Mouse (Mus musculus) limb, embryonic 15.5 days (tissue): Measurements from ENCODE around the gene Gm17018. TPM values are rescaled to one million over a fixed set of nuclear protein-coding genes. Genes with fewer than 3 reads are reported as not detected.

ENCODE experiments used
- ATAC-seq: fragments of 200-750 bp; cut with Nextera tagmentation; 2 replicates; pipeline ENCODE4 v1.8.0; 2017; ENCODE audit warnings: low read depth, moderate TSS enrichment; ENCODE audit not compliant: insufficient number of reproducible peaks, low FRiP score, low TSS enrichment
- H3K27ac ChIP-seq: fragments of 300-500 bp; sonication (generic); 2 replicates; pipeline ENCODE4 v1.5.1; 2015; ENCODE audit warnings: moderate library complexity, mild to moderate bottlenecking, inconsistent platforms
- H3K27me3 ChIP-seq: fragments of 300-500 bp; sonication (generic); 2 replicates; pipeline ENCODE4 v1.6.1; 2015; ENCODE audit warnings: inconsistent platforms
- H3K36me3 ChIP-seq: fragments of 300-500 bp; sonication (generic); 2 replicates; pipeline ENCODE4 v1.6.1; 2015; ENCODE audit warnings: inconsistent platforms
- H3K4me1 ChIP-seq: fragments of 300-500 bp; sonication (generic); 2 replicates; pipeline ENCODE4 v1.6.1; 2015; ENCODE audit warnings: inconsistent platforms
- H3K4me2 ChIP-seq: fragments of 300-500 bp; sonication (generic); 2 replicates; pipeline ENCODE4 v1.6.1; 2015; ENCODE audit warnings: mild to moderate bottlenecking, inconsistent platforms
- H3K4me3 ChIP-seq: fragments of 300-500 bp; sonication (generic); 2 replicates; pipeline ENCODE4 v1.5.1; 2015; ENCODE audit warnings: mild to moderate bottlenecking, inconsistent platforms
- H3K9ac ChIP-seq: fragments of 300-500 bp; sonication (generic); 2 replicates; pipeline ENCODE4 v1.6.1; 2015; ENCODE audit warnings: inconsistent platforms
- H3K9me3 ChIP-seq: fragments of 300-500 bp; sonication (generic); 2 replicates; pipeline ENCODE4 v1.6.1; 2016; ENCODE audit warnings: inconsistent platforms
- WGBS: fragments of 180-500 bp; shearing (Covaris S2); methylation state at CpG from one replicate; pipeline ENCODE4 v1.1.7; 2015; 5-methylcytosine and 5-hydroxymethylcytosine counted together
- polyA plus RNA-seq: library from polyadenylated mRNA; unstranded; fragments of >200 nt; fragmentation: Nextera tagmentation; extraction: Ambion mirVana; gene quantifications from 2 replicates; pipeline ENCODE4 v1.2.1, GENCODE M21; 2015

Gm17018 gene
- polyA plus RNA-seq, 1 experiment from 2014 or later: 33.1 TPM

GRCm38 (mm10) chr19:45580235-45580634 lies 19.8 kb downstream of the Gm17018 start:
- Histone ChIP-seq H3K4me2 (no peak overlapping the region), H3K9me3 (no peaks in the 10 kb centered on the region), H3K9ac (no peak overlapping the region), H3K36me3 (peaks cover 26% of the 10 kb centered on the region), H3K27me3 (no peaks in the 10 kb centered on the region), H3K4me3 (no peak overlapping the region), H3K4me1 (peaks cover 39% of the 10 kb centered on the region), H3K27ac (no peak overlapping the region)
- whole genome bisulfite sequencing: 72% methylated on average over 12 of the region's 12 CpGs
- no peak for ATAC-seq

- Histone ChIP-seq H3K27ac (no peak overlapping the region), H3K4me2 (no peak overlapping the region), H3K4me3 (no peak overlapping the region), H3K27me3 (no peaks in the 10 kb centered on the region), H3K4me1 (peaks cover 29% of the 10 kb centered on the region), H3K36me3 (peaks cover 26% of the 10 kb centered on the region), H3K9me3 (no peaks in the 10 kb centered on the region), H3K9ac (no peak overlapping the region)
- WGBS: 54% methylated on average over 3 of the region's 3 CpGs
- no peak for ATAC-seq
Measured at GRCm38 (mm10) chr19:45581257-45581656, 20.8 kb downstream of the Gm17018 start.

GRCm38 (mm10) chr19:45582161-45582560 lies 21.7 kb downstream of the Gm17018 start:
- no peak for ATAC-seq
- Histone ChIP-seq H3K9ac (no peak overlapping the region), H3K4me3 (no peak overlapping the region), H3K4me2 (no peak overlapping the region), H3K27me3 (no peaks in the 10 kb centered on the region), H3K9me3 (no peaks in the 10 kb centered on the region), H3K4me1 (peaks cover 22% of the 10 kb centered on the region), H3K36me3 (peaks cover 25% of the 10 kb centered on the region), H3K27ac (0 out of 2 replicates have a peak overlapping the region, but pooled peaks have one; percentile 0)
- WGBS: 31% methylated on average over 8 of the region's 8 CpGs

- Histone ChIP-seq H3K4me3 (no peak overlapping the region), H3K9me3 (no peaks in the 10 kb centered on the region), H3K4me1 (peaks cover 18% of the 10 kb centered on the region), H3K27me3 (no peaks in the 10 kb centered on the region), H3K36me3 (peaks cover 20% of the 10 kb centered on the region), H3K9ac (no peak overlapping the region), H3K4me2 (no peak overlapping the region), H3K27ac (no peak overlapping the region)
- no peak for ATAC-seq
- 85% methylated on average over 6 of the region's 6 CpGs for WGBS
Measured at GRCm38 (mm10) chr19:45583136-45583535, 22.7 kb downstream of the Gm17018 start.

- WGBS: 37% methylated on average over 9 of the region's 9 CpGs
- Histone ChIP-seq H3K9ac (no peak overlapping the region), H3K9me3 (no peaks in the 10 kb centered on the region), H3K4me2 (no peak overlapping the region), H3K27me3 (no peaks in the 10 kb centered on the region), H3K36me3 (peaks cover 9% of the 10 kb centered on the region), H3K4me3 (no peak overlapping the region), H3K27ac (no peak overlapping the region), H3K4me1 (peaks cover 17% of the 10 kb centered on the region)
- ATAC-seq: no peak
Measured at GRCm38 (mm10) chr19:45584856-45585620, 24.6 kb downstream of the Gm17018 start.

GRCm38 (mm10) chr19:45586850-45587249 lies 26.4 kb downstream of the Gm17018 start:
- H3K4me2 ChIP-seq: no peak overlapping the region
- H3K4me3 ChIP-seq: no peak overlapping the region
- H3K9ac ChIP-seq: no peak overlapping the region
- H3K27ac ChIP-seq: no peak overlapping the region
- WGBS: 60% methylated on average over 3 of the region's 3 CpGs
- H3K9me3 ChIP-seq: no peaks in the 10 kb centered on the region
- H3K27me3 ChIP-seq: no peaks in the 10 kb centered on the region
- ATAC-seq: no peak
- H3K36me3 ChIP-seq: peaks cover 13% of the 10 kb centered on the region; the same call in 1 of the 2 replicates
- H3K4me1 ChIP-seq: peaks cover 8% of the 10 kb centered on the region

GRCm38 (mm10) chr19:45587509-45588292 lies 27.3 kb downstream of the Gm17018 start:
- Histone ChIP-seq H3K27me3 (no peaks in the 10 kb centered on the region), H3K36me3 (peaks cover 13% of the 10 kb centered on the region; the same call in 1 of the 2 replicates), H3K4me3 (no peak overlapping the region), H3K4me2 (no peak overlapping the region), H3K9ac (no peak overlapping the region), H3K4me1 (no peaks in the 10 kb centered on the region), H3K9me3 (no peaks in the 10 kb centered on the region), H3K27ac (no peak overlapping the region)
- no peak for ATAC-seq
- WGBS: 72% methylated on average over 6 of the region's 6 CpGs

GRCm38 (mm10) chr19:45589761-45590160 lies 29.3 kb downstream of the Gm17018 start:
- Histone ChIP-seq H3K4me2 (no peak overlapping the region), H3K4me3 (no peak overlapping the region), H3K27me3 (no peaks in the 10 kb centered on the region), H3K36me3 (0 out of 2 replicates have a peak, but pooled peaks cover 6% of the 10 kb centered on the region), H3K9me3 (no peaks in the 10 kb centered on the region), H3K9ac (no peak overlapping the region), H3K27ac (no peak overlapping the region), H3K4me1 (no peaks in the 10 kb centered on the region)
- 93% methylated on average over 6 of the region's 6 CpGs for WGBS
- ATAC-seq: no peak

GRCm38 (mm10) chr19:45591704-45592103 lies 31.3 kb downstream of the Gm17018 start:
- 0 out of 2 replicates have a peak, but pooled peaks cover 6% of the 10 kb centered on the region for H3K36me3 ChIP-seq
- no peaks in the 10 kb centered on the region for H3K27me3 ChIP-seq
- no peak overlapping the region for H3K27ac ChIP-seq
- no peak overlapping the region for H3K4me3 ChIP-seq
- no peak overlapping the region for H3K9ac ChIP-seq
- H3K9me3 ChIP-seq: no peaks in the 10 kb centered on the region
- no peaks in the 10 kb centered on the region for H3K4me1 ChIP-seq
- no peak overlapping the region for H3K4me2 ChIP-seq
- 85% methylated on average over 7 of the region's 7 CpGs for WGBS
- no peak for ATAC-seq

- Histone ChIP-seq H3K27me3 (no peaks in the 10 kb centered on the region), H3K4me3 (no peak overlapping the region), H3K27ac (no peak overlapping the region), H3K9me3 (no peaks in the 10 kb centered on the region), H3K9ac (no peak overlapping the region), H3K4me1 (no peaks in the 10 kb centered on the region), H3K4me2 (no peak overlapping the region), H3K36me3 (0 out of 2 replicates have a peak, but pooled peaks cover 4% of the 10 kb centered on the region)
- WGBS: 75% methylated on average over 9 of the region's 9 CpGs
- ATAC-seq: no peak
Measured at GRCm38 (mm10) chr19:45592916-45593315, 32.5 kb downstream of the Gm17018 start.

GRCm38 (mm10) chr19:45594079-45594478 lies 33.7 kb downstream of the Gm17018 start:
- 92% methylated on average over 7 of the region's 7 CpGs for WGBS
- Histone ChIP-seq H3K9me3 (no peaks in the 10 kb centered on the region), H3K4me3 (no peak overlapping the region), H3K27ac (no peak overlapping the region), H3K4me1 (no peaks in the 10 kb centered on the region), H3K9ac (no peak overlapping the region), H3K36me3 (0 out of 2 replicates have a peak, but pooled peaks cover 4% of the 10 kb centered on the region), H3K4me2 (no peak overlapping the region), H3K27me3 (no peaks in the 10 kb centered on the region)
- no peak for ATAC-seq

- no peak overlapping the region for H3K4me2 ChIP-seq
- WGBS: 87% methylated on average over 6 of the region's 6 CpGs
- ATAC-seq: no peak
- H3K9ac ChIP-seq: no peak overlapping the region
- no peaks in the 10 kb centered on the region for H3K4me1 ChIP-seq
- 0 out of 2 replicates have a peak, but pooled peaks cover 4% of the 10 kb centered on the region for H3K36me3 ChIP-seq
- no peak overlapping the region for H3K27ac ChIP-seq
- H3K9me3 ChIP-seq: no peaks in the 10 kb centered on the region
- H3K27me3 ChIP-seq: no peaks in the 10 kb centered on the region
- no peak overlapping the region for H3K4me3 ChIP-seq
Measured at GRCm38 (mm10) chr19:45595481-45595880, 35.1 kb downstream of the Gm17018 start.
